Comparison of ENCODE assay signal across 17 mouse cellular contexts in genomic region chr13:37517055-37517807, GRCm38 (mm10).
A peak's percentile ranks its signal among the peaks of the same experiment; 100 is the strongest.
DNase-seq lines count a peak whose midpoint lies in the region; ATAC-seq lines count a peak whose summit lies in the region.
"Had no signal": no experiment of that assay in that cellular context is flagged by ENCODE, and none has a peak within 500 bp of the region (broad histone marks: within the 10 kb centered on the region; RNA-seq: fewer than 3 reads in every experiment).

No protein-coding gene starts in this region.

- WGBS in hindbrain, embryonic 12.5 days = 40% methylated on average over 14 of the region's 14 CpGs
- WGBS in hindbrain, embryonic 10.5 days = 43% methylated on average over 14 of the region's 14 CpGs
- WGBS in limb, embryonic 12.5 days = 43% methylated on average over 14 of the region's 14 CpGs

- H3K27me3 ChIP-seq in hindbrain, embryonic 12.5 days = no peaks in the 10 kb centered on the region
- H3K27me3 ChIP-seq in hindbrain, embryonic 10.5 days (ENCODE audit: insufficient read depth, poor library complexity, severe bottlenecking) = 0 out of 2 replicates have a peak, but pooled peaks cover 3% of the 10 kb centered on the region
- no peaks in the 10 kb centered on the region for H3K27me3 ChIP-seq in limb, embryonic 12.5 days
- H3K27me3 ChIP-seq: limb, embryonic 15.5 days; neural tube, embryonic 12.5 days; stomach, embryonic 15.5 days had no signal

- DNase-seq in hindbrain, embryonic 10.5 days (ENCODE audit: low spot score) = no peak
- peak; percentile 27 for DNase-seq in testis, postnatal 10 days (ENCODE audit: low spot score)
- DNase-seq in testis, postnatal 14 days (ENCODE audit: low spot score) = no peak
- DNase-seq in cerebellum, adult 18-20 months = no peak
- no peak for DNase-seq in urinary bladder, adult 18-20 months (ENCODE audit: low spot score in 2 of 2)
- DNase-seq: cerebellum, adult 8-10 months; kidney, postnatal 4 days; thymus, postnatal 36 days had no signal

- H3K27ac ChIP-seq in hindbrain, embryonic 12.5 days = 0 out of 2 replicates have a peak overlapping the region, but pooled peaks have one; percentile 35
- H3K27ac ChIP-seq in hindbrain, embryonic 10.5 days = no peak overlapping the region
- H3K27ac ChIP-seq in limb, embryonic 12.5 days = no peak overlapping the region
- H3K27ac ChIP-seq: heart, embryonic 10.5 days; limb, embryonic 15.5 days; macrophage; neural tube, embryonic 12.5 days; stomach, embryonic 15.5 days had no signal

- H3K36me3 ChIP-seq in hindbrain, embryonic 12.5 days = no peaks in the 10 kb centered on the region
- H3K36me3 ChIP-seq in hindbrain, embryonic 10.5 days = no peaks in the 10 kb centered on the region
- H3K36me3 ChIP-seq in limb, embryonic 12.5 days = no peaks in the 10 kb centered on the region
- H3K36me3 ChIP-seq: heart, embryonic 10.5 days; limb, embryonic 15.5 days; neural tube, embryonic 12.5 days; stomach, embryonic 15.5 days had no signal

- no peak overlapping the region for H3K9ac ChIP-seq in hindbrain, embryonic 12.5 days
- H3K9ac ChIP-seq in limb, embryonic 12.5 days (replicated peaks) = no peak overlapping the region
- H3K9ac ChIP-seq: limb, embryonic 15.5 days; neural tube, embryonic 12.5 days; stomach, embryonic 15.5 days had no signal

- no peaks in the 10 kb centered on the region for H3K9me3 ChIP-seq in hindbrain, embryonic 12.5 days (replicated peaks)
- H3K9me3 ChIP-seq in hindbrain, embryonic 10.5 days = no peaks in the 10 kb centered on the region
- H3K9me3 ChIP-seq in limb, embryonic 12.5 days = no peaks in the 10 kb centered on the region
- H3K9me3 ChIP-seq: heart, embryonic 10.5 days; limb, embryonic 15.5 days; neural tube, embryonic 12.5 days; stomach, embryonic 15.5 days had no signal

- H3K4me2 ChIP-seq in hindbrain, embryonic 12.5 days (replicated peaks) = no peak overlapping the region
- no peak overlapping the region for H3K4me2 ChIP-seq in limb, embryonic 12.5 days
- H3K4me2 ChIP-seq: limb, embryonic 15.5 days; neural tube, embryonic 12.5 days; stomach, embryonic 15.5 days had no signal

- H3K4me1 ChIP-seq in hindbrain, embryonic 12.5 days = peaks cover 15% of the 10 kb centered on the region
- H3K4me1 ChIP-seq in hindbrain, embryonic 10.5 days (replicated peaks) = peaks cover 22% of the 10 kb centered on the region
- peaks cover 14% of the 10 kb centered on the region for H3K4me1 ChIP-seq in limb, embryonic 12.5 days (replicated peaks)

- H3K4me3 ChIP-seq in hindbrain, embryonic 12.5 days = no peak overlapping the region
- no peak overlapping the region for H3K4me3 ChIP-seq in hindbrain, embryonic 10.5 days
- H3K4me3 ChIP-seq in limb, embryonic 12.5 days (replicated peaks) = no peak overlapping the region
- H3K4me3 ChIP-seq: heart, embryonic 10.5 days; limb, embryonic 15.5 days; neural tube, embryonic 12.5 days; stomach, embryonic 15.5 days had no signal

- ATAC-seq in hindbrain, embryonic 12.5 days (ENCODE audit: low FRiP score) = no peak
- 0 out of 2 replicates have a peak, but pooled peaks have one; percentile 64 for ATAC-seq in limb, embryonic 12.5 days (ENCODE audit: insufficient number of reproducible peaks, insufficient read depth, low FRiP score, low TSS enrichment, low read depth)
- ATAC-seq in megakaryocyte-erythroid progenitor cell, adult 5-6 weeks (replicated peaks; ENCODE audit: low FRiP score, low TSS enrichment, poor library complexity, severe bottlenecking) = no peak
- ATAC-seq: intestine, postnatal 0 days had no signal
